Mouse (Mus musculus) neutrophil, adult 83 days (primary cell): Measurements from ENCODE around the gene Olfr784. TPM values are rescaled to one million over a fixed set of nuclear protein-coding genes. Genes with fewer than 3 reads are reported as not detected.

Source experiments
- total RNA-seq, 2 experiments: library from RNA; stranded (reverse); gene quantifications; one replicate each; pipeline ENCODE4 v1.2.4; 2023

Olfr784 gene
- total RNA-seq = under 1 TPM in 1 of 2 experiments, not detected in 1; 0.13 TPM

DNA sequence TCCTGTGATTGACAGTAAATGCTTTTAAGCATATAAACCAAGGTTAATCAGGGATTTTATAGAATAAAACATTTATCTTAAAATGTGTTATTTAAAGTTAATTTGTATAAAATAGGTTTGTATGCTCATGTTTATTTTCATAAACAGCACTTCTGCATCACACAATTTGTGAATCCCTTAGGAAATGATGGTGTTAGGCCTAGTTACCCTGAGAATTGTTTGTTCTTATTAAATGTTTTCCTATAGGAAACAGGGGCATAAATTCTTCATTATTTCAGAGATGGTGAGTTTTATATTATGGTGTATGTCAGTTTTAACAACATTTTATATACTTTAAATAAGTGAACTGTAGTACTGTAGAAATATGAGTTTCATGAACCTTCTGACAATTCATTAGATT lies at the start of gene Olfr784:
Gene Olfr784 (plus strand): TSS at position 301 of the 400 bp plus-strand sequence.

DNA sequence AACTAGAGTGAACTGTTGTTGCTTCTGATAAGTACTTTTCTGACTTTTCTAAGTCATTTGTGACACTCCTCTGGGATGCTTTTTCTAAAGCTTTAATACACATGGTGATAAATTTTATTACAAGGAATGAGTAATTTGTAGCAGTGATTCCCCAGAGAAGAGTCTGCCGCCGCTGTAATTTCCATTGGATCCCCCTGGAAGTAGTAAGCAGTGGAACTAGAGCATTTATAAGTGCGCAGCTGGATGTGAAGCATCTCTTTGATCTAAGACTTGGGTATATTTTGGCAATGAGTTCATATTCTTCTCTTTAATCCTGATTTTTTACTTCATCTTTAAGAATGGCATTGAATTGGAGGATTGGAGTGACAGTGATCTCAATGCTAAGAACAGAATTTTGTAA lies 35.3 kb upstream of the Olfr784 start, which contains the start of gene Olfr782:
Gene Olfr782 (plus strand): TSS at position 301 of the 400 bp plus-strand sequence.

DNA sequence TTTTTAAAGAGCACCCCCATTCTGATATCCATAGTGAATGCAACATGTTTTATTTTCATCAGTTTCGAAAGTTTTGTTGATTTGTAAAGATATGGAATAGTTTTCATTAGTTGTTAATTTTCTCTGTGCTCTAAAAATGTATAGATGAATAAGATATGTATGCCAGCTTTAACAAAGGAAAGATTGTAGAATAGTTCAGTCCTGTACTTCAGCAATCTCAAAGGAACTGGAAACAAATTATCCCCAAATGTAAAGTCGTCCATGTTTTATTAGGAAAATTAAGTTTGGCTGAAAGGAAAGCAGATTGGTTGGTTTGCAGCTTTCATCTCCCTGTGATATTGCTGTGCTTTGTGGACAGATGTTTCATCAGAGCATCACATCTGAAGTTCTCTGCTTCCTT lies 21.2 kb downstream of the Olfr784 start, which contains the start of gene Olfr785:
Gene Olfr785 (plus strand): TSS at position 301 of the 400 bp plus-strand sequence.

DNA sequence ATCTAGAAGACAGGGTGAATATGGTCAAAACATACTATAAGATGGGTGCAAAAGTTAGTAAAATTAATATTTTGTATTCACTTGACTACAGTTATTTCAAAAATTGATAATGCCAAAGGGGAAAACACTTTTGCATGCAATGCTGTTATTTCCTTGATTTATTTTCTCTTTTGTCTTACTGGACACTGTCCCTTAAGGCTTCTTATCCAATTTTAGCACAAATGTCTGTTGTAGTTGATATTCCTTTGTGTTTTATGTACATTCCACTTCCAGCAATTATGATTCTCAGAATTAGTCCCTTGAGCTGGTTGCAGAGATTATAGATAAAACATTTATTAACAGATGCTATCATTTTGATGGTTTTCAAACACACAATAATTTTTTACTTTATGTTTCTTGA lies 43.1 kb downstream of the Olfr784 start, which contains the start of gene Olfr786:
Gene Olfr786 (plus strand): TSS at position 301 of the 400 bp plus-strand sequence.

Other genes starting within 250 kb of the Olfr784 start
- gene Olfr770, start 245.1 kb upstream of the Olfr784 start, total RNA-seq = not detected
- gene Olfr771, start 219.3 kb upstream of the Olfr784 start, total RNA-seq = not detected
- not detected for gene Olfr772, start 206.2 kb upstream of the Olfr784 start, total RNA-seq
- gene Olfr773, start 196.7 kb upstream of the Olfr784 start, total RNA-seq = not detected
- gene Olfr774, start 147.9 kb upstream of the Olfr784 start, total RNA-seq = not detected
- not detected for gene Olfr775, start 135.7 kb upstream of the Olfr784 start, total RNA-seq
- gene Olfr776, start 125.0 kb upstream of the Olfr784 start, total RNA-seq = not detected
- gene Olfr777, start 112.6 kb upstream of the Olfr784 start, total RNA-seq = not detected
- not detected for gene Olfr780, start 66.0 kb upstream of the Olfr784 start, total RNA-seq
- not detected for gene Olfr781, start 55.2 kb upstream of the Olfr784 start, total RNA-seq
- not detected for gene Olfr782, start 35.2 kb upstream of the Olfr784 start, total RNA-seq
- gene Olfr785, start 21.3 kb downstream of the Olfr784 start, total RNA-seq = not detected
- gene Olfr786, start 43.2 kb downstream of the Olfr784 start, total RNA-seq = not detected
- not detected for gene Olfr787, start 77.8 kb downstream of the Olfr784 start, total RNA-seq
- gene Olfr788, start 86.9 kb downstream of the Olfr784 start, total RNA-seq = not detected
- not detected for gene Olfr789, start 100.7 kb downstream of the Olfr784 start, total RNA-seq
- not detected for gene Olfr790, start 114.4 kb downstream of the Olfr784 start, total RNA-seq
- not detected for gene Olfr791, start 137.7 kb downstream of the Olfr784 start, total RNA-seq
- not detected for gene Olfr792, start 155.1 kb downstream of the Olfr784 start, total RNA-seq
- gene Olfr794, start 183.6 kb downstream of the Olfr784 start, total RNA-seq = not detected
- gene Olfr796, start 228.5 kb downstream of the Olfr784 start, total RNA-seq = not detected
- gene Olfr798, start 243.9 kb downstream of the Olfr784 start, total RNA-seq = not detected